Comparison of ENCODE assay signal across 8 mouse cellular contexts in genomic region chr1:181211920-181212633, GRCm38 (mm10). TPM values are rescaled to one million over a fixed set of nuclear protein-coding genes. Genes with fewer than 3 reads are reported as not detected.
DNase-seq lines count a peak whose midpoint lies in the region; ATAC-seq and TF ChIP-seq lines count a peak whose summit lies in the region.

Gene Wdr26 (minus strand): TSS chr1:181212001.

- peak; percentile 71 to 77 for DNase-seq in urinary bladder, adult 18-20 months (ENCODE audit: low spot score in 2 of 2)
- DNase-seq in urinary bladder, postnatal 10 days (ENCODE audit: low spot score) = no peak
- DNase-seq in embryonic facial prominence, embryonic 11.5 days (ENCODE audit: low spot score) = peak; percentile 91
- peak; percentile 87 to 90 for DNase-seq in heart, adult 18-20 months
- peak; percentile 86 for DNase-seq in kidney, adult 2 months
- DNase-seq in spleen, adult 2 months (ENCODE audit: low read depth in 1 of 2, low spot score in 2 of 2) = peak; percentile 65 to 83

- peak; percentile 94 for ATAC-seq in embryonic facial prominence, embryonic 11.5 days (replicated peaks; ENCODE audit: insufficient number of reproducible peaks, low FRiP score, low TSS enrichment, low read depth)
- peak; percentile 90 for ATAC-seq in limb, embryonic 12.5 days (ENCODE audit: insufficient number of reproducible peaks, insufficient read depth, low FRiP score, low TSS enrichment, low read depth)
- ATAC-seq in midbrain, embryonic 15.5 days (replicated peaks) = peak; percentile 96

- WGBS in embryonic facial prominence, embryonic 11.5 days = 1% methylated on average over 45 of the region's 54 CpGs
- WGBS in kidney, adult 2 months = under 1% methylated on average over 54 of the region's 54 CpGs
- WGBS in limb, embryonic 12.5 days = under 1% methylated on average over 54 of the region's 54 CpGs
- WGBS in midbrain, embryonic 15.5 days = 2% methylated on average over 54 of the region's 54 CpGs
- under 1% methylated on average over 51 of the region's 54 CpGs for WGBS in spleen, adult 2 months

- peak within 1 kb of the TSS; percentile 83 for H3K4me2 ChIP-seq in embryonic facial prominence, embryonic 11.5 days (ENCODE audit: low read depth, low read length)
- H3K4me2 ChIP-seq in limb, embryonic 12.5 days = peak within 1 kb of the TSS; percentile 92
- H3K4me2 ChIP-seq in midbrain, embryonic 15.5 days = peak within 1 kb of the TSS; percentile 89

- TF ChIP-seq POLR2A in kidney, adult 2 months (IDR thresholded peaks at IDR 0.05; ENCODE audit: low read depth, low read length) = peak; percentile 33
- TF ChIP-seq POLR2A in spleen, adult 2 months (IDR thresholded peaks at IDR 0.05; ENCODE audit: low read depth, low read length) = peak; percentile 73; the same call in 1 of the 2 replicates

- H3K27me3 ChIP-seq in embryonic facial prominence, embryonic 11.5 days (ENCODE audit: control insufficient read depth, insufficient read depth, low read length) = no peaks in the 10 kb centered on the region
- no peaks in the 10 kb centered on the region for H3K27me3 ChIP-seq in kidney, adult 2 months (replicated peaks; ENCODE audit: control insufficient read depth, insufficient read depth, low read length)
- no peaks in the 10 kb centered on the region for H3K27me3 ChIP-seq in limb, embryonic 12.5 days
- no peaks in the 10 kb centered on the region for H3K27me3 ChIP-seq in midbrain, embryonic 15.5 days (replicated peaks)
- H3K27me3 ChIP-seq in spleen, adult 2 months (ENCODE audit: control insufficient read depth, insufficient read depth, low read length) = no peaks in the 10 kb centered on the region

- peak within 1 kb of the TSS; percentile 86 for H3K27ac ChIP-seq in embryonic facial prominence, embryonic 11.5 days (replicated peaks; ENCODE audit: low read depth, low read length)
- H3K27ac ChIP-seq in kidney, adult 2 months (ENCODE audit: insufficient read depth, low read depth, low read length) = peak within 1 kb of the TSS; percentile 88
- peak within 1 kb of the TSS; percentile 91 for H3K27ac ChIP-seq in limb, embryonic 12.5 days
- H3K27ac ChIP-seq in midbrain, embryonic 15.5 days = peak within 1 kb of the TSS; percentile 90
- H3K27ac ChIP-seq in spleen, adult 2 months (ENCODE audit: insufficient read depth, low read length) = peak within 1 kb of the TSS; percentile 96

- peak within 1 kb of the TSS; percentile 72 for H3K4me3 ChIP-seq in embryonic facial prominence, embryonic 11.5 days (ENCODE audit: low read depth, low read length)
- H3K4me3 ChIP-seq in kidney, adult 2 months (ENCODE audit: insufficient read depth, low read depth, low read length) = peak within 1 kb of the TSS; percentile 67
- H3K4me3 ChIP-seq in limb, embryonic 12.5 days (replicated peaks) = peak within 1 kb of the TSS; percentile 100
- peak within 1 kb of the TSS; percentile 88 for H3K4me3 ChIP-seq in midbrain, embryonic 15.5 days
- peak within 1 kb of the TSS; percentile 73 for H3K4me3 ChIP-seq in spleen, adult 2 months (ENCODE audit: extremely low read depth, insufficient read depth, insufficient read length)

- peak within 1 kb of the TSS; percentile 96 for H3K9ac ChIP-seq in embryonic facial prominence, embryonic 11.5 days (replicated peaks; ENCODE audit: low read length)
- H3K9ac ChIP-seq in limb, embryonic 12.5 days (replicated peaks) = peak within 1 kb of the TSS; percentile 99
- peak within 1 kb of the TSS; percentile 87 for H3K9ac ChIP-seq in midbrain, embryonic 15.5 days

- no peaks in the 10 kb centered on the region; the same call in 1 of the 2 replicates for H3K4me1 ChIP-seq in embryonic facial prominence, embryonic 11.5 days (ENCODE audit: control insufficient read depth, insufficient read depth, low read length)
- peaks cover 10% of the 10 kb centered on the region; the same call in 1 of the 2 replicates for H3K4me1 ChIP-seq in kidney, adult 2 months (ENCODE audit: control insufficient read depth, insufficient read depth, low read length)
- peaks cover 27% of the 10 kb centered on the region for H3K4me1 ChIP-seq in limb, embryonic 12.5 days (replicated peaks)
- peaks cover 27% of the 10 kb centered on the region for H3K4me1 ChIP-seq in midbrain, embryonic 15.5 days
- peaks cover 13% of the 10 kb centered on the region for H3K4me1 ChIP-seq in spleen, adult 2 months (ENCODE audit: control insufficient read depth, insufficient read depth, insufficient read length)

- no peak for TF ChIP-seq CTCF in kidney, adult 2 months (conservative IDR thresholded peaks at IDR 0.05; ENCODE audit: insufficient read depth, insufficient read length, low read depth, low read length)
- 0 out of 2 replicates have a peak, but pooled peaks have one; percentile 5 for TF ChIP-seq CTCF in spleen, adult 2 months (IDR thresholded peaks at IDR 0.05; ENCODE audit: extremely low read depth, insufficient read depth, insufficient read length, insufficient replicate concordance)

- H3K9me3 ChIP-seq in embryonic facial prominence, embryonic 11.5 days (replicated peaks; ENCODE audit: control insufficient read depth, low read length) = no peaks in the 10 kb centered on the region
- no peaks in the 10 kb centered on the region for H3K9me3 ChIP-seq in limb, embryonic 12.5 days
- no peaks in the 10 kb centered on the region for H3K9me3 ChIP-seq in midbrain, embryonic 15.5 days

- no peaks in the 10 kb centered on the region for H3K36me3 ChIP-seq in embryonic facial prominence, embryonic 11.5 days (replicated peaks; ENCODE audit: control insufficient read depth, insufficient read depth, low read depth, low read length)
- H3K36me3 ChIP-seq in kidney, adult 2 months (ENCODE audit: control insufficient read depth, insufficient read depth, low read length) = no peaks in the 10 kb centered on the region; the same call in 1 of the 2 replicates
- H3K36me3 ChIP-seq in limb, embryonic 12.5 days = peaks cover 12% of the 10 kb centered on the region; the same call in 1 of the 2 replicates
- H3K36me3 ChIP-seq in midbrain, embryonic 15.5 days (replicated peaks) = no peaks in the 10 kb centered on the region
- peaks cover 3% of the 10 kb centered on the region for H3K36me3 ChIP-seq in spleen, adult 2 months (ENCODE audit: control insufficient read depth, insufficient read depth, low read length)

RNA-seq across cellular contexts. Expression of gene Wdr26, which starts in this region (rescaled TPM):
- polyA plus RNA-seq in embryonic facial prominence, embryonic 11.5 days (2014; fragmentation: Nextera tagmentation; extraction: Ambion mirVana) = 28.2 and 32.6 TPM in 2 replicates
- total RNA-seq in heart, adult 18-20 months (2021) = 10 to 100 TPM; 90.9 to 94.5 TPM
- 28.5 and 32.1 TPM in 2 replicates for polyA plus RNA-seq in kidney, adult 2 months (2012; rRNA removed)
- 37.0 and 39.2 TPM in 2 replicates for polyA plus RNA-seq in limb, embryonic 12.5 days (2016; fragmentation: Nextera tagmentation; extraction: Ambion mirVana)
- polyA plus RNA-seq in midbrain, embryonic 15.5 days (2015; fragmentation: Nextera tagmentation; extraction: Ambion mirVana) = 32.8 and 36.7 TPM in 2 replicates
- 36.3 and 37.2 TPM in 2 replicates for polyA plus RNA-seq in spleen, adult 2 months (2012; rRNA removed)
